Mouse (Mus musculus) neutrophil, adult 65 days (primary cell): ENCODE measurements around the gene Fndc3a. TPM values are rescaled to one million over a fixed set of nuclear protein-coding genes. Genes with fewer than 3 reads are reported as not detected.

Source experiments
- total RNA-seq: library from RNA; stranded (reverse); gene quantifications from 2 replicates; pipeline ENCODE4 v1.2.4, GENCODE M21; 2023

The Fndc3a gene
- 57.2 and 69.0 TPM in 2 replicates for total RNA-seq

DNA sequence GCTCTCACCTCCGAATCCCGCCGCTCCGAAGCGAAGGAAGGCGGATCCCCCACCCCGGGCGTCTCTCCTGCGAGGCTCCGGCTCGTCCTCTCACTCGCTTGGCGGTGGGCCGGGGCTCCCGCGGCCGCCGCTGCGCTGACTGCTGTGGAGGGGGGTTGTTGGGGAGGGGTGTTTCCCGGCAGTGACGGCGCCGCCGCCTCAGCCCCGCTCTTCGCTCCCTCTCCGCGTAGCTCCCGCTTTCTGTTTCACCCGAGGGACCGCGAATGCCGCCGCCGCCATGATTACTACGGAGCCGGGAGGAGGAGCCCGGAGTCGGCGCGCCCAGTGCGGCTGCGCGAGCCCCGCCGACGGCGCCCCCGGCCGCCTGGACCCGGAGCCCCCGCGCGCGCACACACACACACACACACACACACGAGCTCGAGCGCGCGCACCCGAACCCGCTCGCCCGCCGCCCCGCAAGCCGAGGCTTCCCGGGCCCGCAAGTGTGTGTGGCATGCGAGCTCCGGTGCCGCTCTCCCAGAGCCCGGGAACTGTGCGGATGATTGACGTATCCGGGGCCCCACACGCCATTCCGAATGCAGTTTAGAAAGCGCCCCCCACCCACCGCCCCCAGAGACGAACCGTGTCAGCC is at the start of gene Fndc3a:
TSS of gene Fndc3a (minus strand) at position 294 of the 631 bp plus-strand sequence.

DNA sequence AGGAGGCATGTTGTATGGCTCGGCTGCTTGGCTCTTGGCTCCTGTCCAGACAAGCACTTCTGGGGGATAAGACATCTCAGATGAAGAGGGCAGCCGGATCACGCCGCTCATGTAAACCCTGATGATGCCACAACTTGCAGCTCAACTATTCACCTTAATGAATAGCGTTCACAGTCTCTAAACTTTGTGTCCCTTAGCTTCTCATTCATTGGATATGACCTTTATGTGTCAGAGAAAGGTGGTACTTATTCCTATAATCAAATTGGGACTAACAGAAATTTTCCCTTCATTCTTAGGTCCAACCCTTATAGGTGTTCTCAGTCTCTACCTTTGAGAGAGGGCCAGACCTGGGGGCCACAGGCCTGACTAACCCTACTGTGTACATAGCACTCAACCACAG is 218.1 kb downstream of the Fndc3a start, which contains the start of gene Gm9195:
TSS of gene Gm9195 (minus strand) at position 101 of the 400 bp plus-strand sequence.

Other genes starting within 250 kb of the Fndc3a start
- gene Gm9195, start 218.2 kb downstream of the Fndc3a start, total RNA-seq = not detected in 2 replicates